Mouse (Mus musculus): ENCODE results near the gene Kyat1.
"Not testable (repeated sequence)": the region's sequence is repeated elsewhere in the genome, so short reads cannot be mapped to it uniquely, and the experiment has no call there.

The Kyat1 gene

GRCm38 (mm10) chr2:30173541-30174240, 32.0 kb downstream of the Kyat1 start:
- DNase-seq (ENCODE audit: low spot score): no peak

GRCm38 (mm10) chr2:30171997-30172382, 33.7 kb downstream of the Kyat1 start:
- no peak for DNase-seq (ENCODE audit: low spot score)

GRCm38 (mm10) chr2:30171371-30171996, 34.2 kb downstream of the Kyat1 start, which contains the start of gene Endog:
Gene Endog, plus strand, starts transcription at chr2:30171493.
- peak; percentile 75 for DNase-seq (ENCODE audit: low spot score)

GRCm38 (mm10) chr2:30166677-30167076, 39.0 kb downstream of the Kyat1 start:
- no peak for DNase-seq (ENCODE audit: low spot score)

- no peak for DNase-seq (ENCODE audit: low spot score)
Observed at GRCm38 (mm10) chr2:30164340-30164932, 41.2 kb downstream of the Kyat1 start.

- no peak for DNase-seq (ENCODE audit: low spot score)
Observed at GRCm38 (mm10) chr2:30161809-30162208, 43.8 kb downstream of the Kyat1 start.

- DNase-seq (ENCODE audit: low spot score): not testable (repeated sequence)
Observed at GRCm38 (mm10) chr2:30159871-30160270, 45.8 kb downstream of the Kyat1 start.

GRCm38 (mm10) chr2:30152616-30153015, 53.0 kb downstream of the Kyat1 start:
- DNase-seq (ENCODE audit: low spot score): no peak

GRCm38 (mm10) chr2:30151840-30152239, 53.8 kb downstream of the Kyat1 start:
- no peak for DNase-seq (ENCODE audit: low spot score)

GRCm38 (mm10) chr2:30147466-30147865, 58.2 kb downstream of the Kyat1 start:
- DNase-seq (ENCODE audit: low spot score): peak; percentile 32

GRCm38 (mm10) chr2:30144436-30144835, 61.2 kb downstream of the Kyat1 start:
- no peak for DNase-seq (ENCODE audit: low spot score)

GRCm38 (mm10) chr2:30140021-30140420, 65.6 kb downstream of the Kyat1 start:
- DNase-seq (ENCODE audit: low spot score): not testable (repeated sequence)

GRCm38 (mm10) chr2:30136458-30136857, 69.2 kb downstream of the Kyat1 start:
- no peak for DNase-seq (ENCODE audit: low spot score)
